In genomic region chr6:27745693-27746451, GRCm38 (mm10) we compare ENCODE assay signal across 18 mouse cellular contexts.
DNase-seq lines count a peak whose midpoint lies in the region; ATAC-seq and TF ChIP-seq lines count a peak whose summit lies in the region.
"Had no signal": no experiment of that assay in that cellular context is flagged by ENCODE, and none has a peak within 500 bp of the region (broad histone marks: within the 10 kb centered on the region; RNA-seq: fewer than 3 reads in every experiment).

No protein-coding gene starts in this region.

- no peak overlapping the region for H3K4me2 ChIP-seq in hindbrain, embryonic 14.5 days (replicated peaks)
- H3K4me2 ChIP-seq in hindbrain, embryonic 12.5 days (replicated peaks) = no peak overlapping the region
- no peak overlapping the region for H3K4me2 ChIP-seq in forebrain, postnatal 0 days (ENCODE audit: low read depth)
- no peak overlapping the region for H3K4me2 ChIP-seq in midbrain, embryonic 14.5 days (ENCODE audit: low read length)
- H3K4me2 ChIP-seq: heart, embryonic 13.5 days; lung, embryonic 14.5 days; stomach, embryonic 15.5 days had no signal

- TF ChIP-seq CTCF in forebrain, postnatal 0 days (IDR thresholded peaks at IDR 0.05; ENCODE audit: low read depth) = no peak

- no peak overlapping the region for H3K27ac ChIP-seq in hindbrain, embryonic 14.5 days
- H3K27ac ChIP-seq in hindbrain, embryonic 12.5 days = no peak overlapping the region
- no peak overlapping the region for H3K27ac ChIP-seq in forebrain, postnatal 0 days (ENCODE audit: low read depth, low read length)
- H3K27ac ChIP-seq in midbrain, embryonic 14.5 days (replicated peaks; ENCODE audit: low read depth, low read length) = peak overlapping the region; percentile 34; the same call in 1 of the 2 replicates
- H3K27ac ChIP-seq: embryonic facial prominence, embryonic 10.5 days; heart, embryonic 13.5 days; layer of hippocampus, adult 2 months; macrophage; stomach, embryonic 15.5 days had no signal

- H3K9me3 ChIP-seq in hindbrain, embryonic 14.5 days (ENCODE audit: control insufficient read depth, low read length) = no peaks in the 10 kb centered on the region
- H3K9me3 ChIP-seq in hindbrain, embryonic 12.5 days (replicated peaks) = no peaks in the 10 kb centered on the region
- H3K9me3 ChIP-seq in forebrain, postnatal 0 days (ENCODE audit: low read length) = no peaks in the 10 kb centered on the region
- H3K9me3 ChIP-seq in midbrain, embryonic 14.5 days (ENCODE audit: control insufficient read depth, low read length) = no peaks in the 10 kb centered on the region
- H3K9me3 ChIP-seq: embryonic facial prominence, embryonic 10.5 days; heart, embryonic 13.5 days; stomach, embryonic 15.5 days had no signal

- no peak for DNase-seq in hindbrain, embryonic 14.5 days (ENCODE audit: low spot score)
- DNase-seq in forebrain, postnatal 0 days = no peak
- peak; percentile 45 for DNase-seq in midbrain, embryonic 14.5 days
- no peak for DNase-seq in adrenal gland, postnatal 14 days
- DNase-seq in ovary, postnatal 14 days (ENCODE audit: low spot score) = no peak
- DNase-seq in cerebellum, adult 9-11 months = no peak
- DNase-seq: adrenal gland, postnatal 36 days; heart, postnatal 4 days; kidney, adult 11 months; kidney, postnatal 10 days; lung, embryonic 14.5 days; thymus, adult 2 months had no signal

- H3K9ac ChIP-seq in hindbrain, embryonic 14.5 days = no peak overlapping the region
- H3K9ac ChIP-seq in hindbrain, embryonic 12.5 days = no peak overlapping the region
- no peak overlapping the region for H3K9ac ChIP-seq in forebrain, postnatal 0 days
- H3K9ac ChIP-seq in midbrain, embryonic 14.5 days (replicated peaks; ENCODE audit: low read length) = no peak overlapping the region
- H3K9ac ChIP-seq: heart, embryonic 13.5 days; lung, embryonic 14.5 days; stomach, embryonic 15.5 days had no signal

- no peaks in the 10 kb centered on the region for H3K4me1 ChIP-seq in hindbrain, embryonic 14.5 days (replicated peaks; ENCODE audit: control insufficient read depth, insufficient read depth, low read length)
- H3K4me1 ChIP-seq in hindbrain, embryonic 12.5 days = no peaks in the 10 kb centered on the region
- no peaks in the 10 kb centered on the region for H3K4me1 ChIP-seq in forebrain, postnatal 0 days (ENCODE audit: insufficient read depth)
- H3K4me1 ChIP-seq in midbrain, embryonic 14.5 days (ENCODE audit: control insufficient read depth, insufficient read depth, low read length) = peaks cover 11% of the 10 kb centered on the region
- H3K4me1 ChIP-seq: embryonic facial prominence, embryonic 10.5 days; heart, embryonic 13.5 days; stomach, embryonic 15.5 days had no signal

- 20% methylated on average over 5 of the region's 5 CpGs for whole genome bisulfite sequencing in hindbrain, embryonic 14.5 days
- WGBS in hindbrain, embryonic 12.5 days = 31% methylated on average over 5 of the region's 5 CpGs
- 5% methylated on average over 5 of the region's 5 CpGs for WGBS in forebrain, postnatal 0 days
- WGBS in midbrain, embryonic 14.5 days = 2% methylated on average over 5 of the region's 5 CpGs

- no peak overlapping the region for H3K4me3 ChIP-seq in hindbrain, embryonic 14.5 days (replicated peaks; ENCODE audit: low read length)
- no peak overlapping the region for H3K4me3 ChIP-seq in hindbrain, embryonic 12.5 days
- no peak overlapping the region for H3K4me3 ChIP-seq in forebrain, postnatal 0 days (ENCODE audit: low read depth, low read length)
- H3K4me3 ChIP-seq in midbrain, embryonic 14.5 days (replicated peaks; ENCODE audit: low read depth, low read length) = no peak overlapping the region
- H3K4me3 ChIP-seq: embryonic facial prominence, embryonic 10.5 days; heart, embryonic 13.5 days; layer of hippocampus, adult 2 months; stomach, embryonic 15.5 days had no signal

- H3K36me3 ChIP-seq in hindbrain, embryonic 14.5 days (replicated peaks; ENCODE audit: control insufficient read depth, insufficient read depth) = no peaks in the 10 kb centered on the region
- H3K36me3 ChIP-seq in hindbrain, embryonic 12.5 days = no peaks in the 10 kb centered on the region
- H3K36me3 ChIP-seq in forebrain, postnatal 0 days (ENCODE audit: insufficient read depth) = no peaks in the 10 kb centered on the region
- no peaks in the 10 kb centered on the region for H3K36me3 ChIP-seq in midbrain, embryonic 14.5 days (ENCODE audit: control insufficient read depth, insufficient read depth, low read length)
- H3K36me3 ChIP-seq: embryonic facial prominence, embryonic 10.5 days; heart, embryonic 13.5 days; stomach, embryonic 15.5 days had no signal

- ATAC-seq in hindbrain, embryonic 14.5 days (ENCODE audit: low FRiP score) = peak; percentile 84; the same call in 1 of the 2 replicates
- ATAC-seq in hindbrain, embryonic 12.5 days (ENCODE audit: low FRiP score) = no peak
- peak; percentile 32; the same call in 1 of the 2 replicates for ATAC-seq in forebrain, postnatal 0 days
- peak; percentile 53; the same call in 1 of the 2 replicates for ATAC-seq in midbrain, embryonic 14.5 days (ENCODE audit: low FRiP score, low TSS enrichment)

- H3K27me3 ChIP-seq in hindbrain, embryonic 14.5 days (ENCODE audit: control insufficient read depth, insufficient read depth, low read length) = no peaks in the 10 kb centered on the region
- H3K27me3 ChIP-seq in hindbrain, embryonic 12.5 days = no peaks in the 10 kb centered on the region
- H3K27me3 ChIP-seq in forebrain, postnatal 0 days (ENCODE audit: insufficient read depth, low read length) = no peaks in the 10 kb centered on the region
- no peaks in the 10 kb centered on the region for H3K27me3 ChIP-seq in midbrain, embryonic 14.5 days (ENCODE audit: control insufficient read depth, insufficient read depth, low read length)
- H3K27me3 ChIP-seq: heart, embryonic 13.5 days; stomach, embryonic 15.5 days had no signal
